Comparison of ENCODE assay signal across 8 mouse cellular contexts in genomic region chr8:75108527-75109235, GRCm38 (mm10). TPM values are rescaled to one million over a fixed set of nuclear protein-coding genes. Genes with fewer than 3 reads are reported as not detected.
DNase-seq lines count a peak whose midpoint lies in the region; ATAC-seq and TF ChIP-seq lines count a peak whose summit lies in the region.

No protein-coding gene starts in this region.

- WGBS in embryonic facial prominence, embryonic 15.5 days = under 1% methylated on average over 9 of the region's 9 CpGs
- WGBS in limb, embryonic 15.5 days = under 1% methylated on average over 9 of the region's 9 CpGs
- 1% methylated on average over 9 of the region's 9 CpGs for WGBS in midbrain, postnatal 0 days

- TF ChIP-seq POLR2A in bone marrow macrophage, adult 2 months (IDR thresholded peaks at IDR 0.05; ENCODE audit: borderline replicate concordance, low read depth, low read length) = no peak

- H3K27ac ChIP-seq in bone marrow macrophage, adult 2 months (ENCODE audit: insufficient read depth, low read depth, low read length) = peak overlapping the region; percentile 61
- peak overlapping the region; percentile 88 for H3K27ac ChIP-seq in embryonic facial prominence, embryonic 15.5 days (replicated peaks)
- peak overlapping the region; percentile 91 for H3K27ac ChIP-seq in limb, embryonic 15.5 days
- peak overlapping the region; percentile 74 for H3K27ac ChIP-seq in midbrain, postnatal 0 days (ENCODE audit: low read depth, low read length)

- H3K9me3 ChIP-seq in embryonic facial prominence, embryonic 15.5 days (replicated peaks) = no peaks in the 10 kb centered on the region
- no peaks in the 10 kb centered on the region for H3K9me3 ChIP-seq in limb, embryonic 15.5 days
- no peaks in the 10 kb centered on the region for H3K9me3 ChIP-seq in midbrain, postnatal 0 days (ENCODE audit: low read length)

- H3K36me3 ChIP-seq in embryonic facial prominence, embryonic 15.5 days = peaks cover 27% of the 10 kb centered on the region
- H3K36me3 ChIP-seq in limb, embryonic 15.5 days = peaks cover 24% of the 10 kb centered on the region
- H3K36me3 ChIP-seq in midbrain, postnatal 0 days (ENCODE audit: insufficient read depth, low read length) = peaks cover 5% of the 10 kb centered on the region; the same call in 1 of the 2 replicates

- H3K27me3 ChIP-seq in embryonic facial prominence, embryonic 15.5 days = no peaks in the 10 kb centered on the region
- no peaks in the 10 kb centered on the region for H3K27me3 ChIP-seq in limb, embryonic 15.5 days
- no peaks in the 10 kb centered on the region for H3K27me3 ChIP-seq in midbrain, postnatal 0 days (ENCODE audit: insufficient read depth, low read length)

- peak; percentile 92 for TF ChIP-seq CTCF in bone marrow macrophage, adult 2 months (IDR thresholded peaks at IDR 0.05; ENCODE audit: low read depth, low read length)
- TF ChIP-seq CTCF in midbrain, postnatal 0 days (IDR thresholded peaks at IDR 0.05) = peak; percentile 84

- ATAC-seq in embryonic facial prominence, embryonic 15.5 days (ENCODE audit: insufficient number of reproducible peaks, low FRiP score, low TSS enrichment, low read depth) = peak; percentile 68; the same call in 1 of the 2 replicates
- peak; percentile 41 for ATAC-seq in limb, embryonic 15.5 days (ENCODE audit: insufficient number of reproducible peaks, low FRiP score, low TSS enrichment, low read depth)
- peak; percentile 84 for ATAC-seq in midbrain, postnatal 0 days (ENCODE audit: low FRiP score)

- H3K4me1 ChIP-seq in bone marrow macrophage, adult 2 months (ENCODE audit: control insufficient read depth, insufficient read depth, low read length) = peaks cover 8% of the 10 kb centered on the region
- H3K4me1 ChIP-seq in embryonic facial prominence, embryonic 15.5 days = peaks cover 21% of the 10 kb centered on the region
- peaks cover 20% of the 10 kb centered on the region for H3K4me1 ChIP-seq in limb, embryonic 15.5 days
- H3K4me1 ChIP-seq in midbrain, postnatal 0 days (ENCODE audit: insufficient read depth, low read length) = peaks cover 6% of the 10 kb centered on the region; the same call in 1 of the 2 replicates

- H3K4me2 ChIP-seq in embryonic facial prominence, embryonic 15.5 days (replicated peaks) = peak overlapping the region; percentile 85
- peak overlapping the region; percentile 57 for H3K4me2 ChIP-seq in limb, embryonic 15.5 days
- peak overlapping the region; percentile 73 for H3K4me2 ChIP-seq in midbrain, postnatal 0 days (ENCODE audit: low read depth, low read length, poor library complexity, severe bottlenecking)

- H3K4me3 ChIP-seq in bone marrow macrophage, adult 2 months (ENCODE audit: insufficient read depth, low read length) = peak overlapping the region; percentile 74
- H3K4me3 ChIP-seq in embryonic facial prominence, embryonic 15.5 days (replicated peaks) = peak overlapping the region; percentile 82
- peak overlapping the region; percentile 79 for H3K4me3 ChIP-seq in limb, embryonic 15.5 days
- H3K4me3 ChIP-seq in midbrain, postnatal 0 days (ENCODE audit: low read depth, low read length) = peak overlapping the region; percentile 74

- H3K9ac ChIP-seq in embryonic facial prominence, embryonic 15.5 days = peak overlapping the region; percentile 52
- peak overlapping the region; percentile 54 for H3K9ac ChIP-seq in limb, embryonic 15.5 days
- peak overlapping the region; percentile 64 for H3K9ac ChIP-seq in midbrain, postnatal 0 days (replicated peaks; ENCODE audit: low read length, poor library complexity, severe bottlenecking)

- peak; percentile 84 to 86 for DNase-seq in B cell, adult 2 months
- peak; percentile 74 to 83 for DNase-seq in heart, adult 9 months (ENCODE audit: low spot score in 2 of 2)
- DNase-seq in kidney, adult 9 months = peak; percentile 88
- peak; percentile 83 for DNase-seq in midbrain, postnatal 0 days (ENCODE audit: low spot score)
- peak; percentile 76 to 91 for DNase-seq in spleen, postnatal 10 days (ENCODE audit: low spot score in 2 of 2)

RNA-seq across cellular contexts. Expression of gene Mcm5, which starts 0.7 kb away (rescaled TPM):
- polyA plus RNA-seq in bone marrow macrophage, adult 2 months (2012; ENCODE audit: insufficient read depth, insufficient read length, missing spikeins) = 27.5 and 28.1 TPM in 2 replicates
- polyA plus RNA-seq in embryonic facial prominence, embryonic 15.5 days (2015; fragmentation: Nextera tagmentation; extraction: Ambion mirVana) = 123 and 124 TPM in 2 replicates
- 123 and 128 TPM in 2 replicates for polyA plus RNA-seq in limb, embryonic 15.5 days (2015; fragmentation: Nextera tagmentation; extraction: Ambion mirVana)
- total RNA-seq in midbrain, postnatal 0 days (2014; rRNA removed) = 17.8 and 18.3 TPM in 2 replicates
- 13.7 and 15.1 TPM in 2 replicates for polyA plus RNA-seq in midbrain, postnatal 0 days (2015; fragmentation: Nextera tagmentation; extraction: Ambion mirVana)

RNA-seq across cellular contexts. Expression of gene Hmox1, which starts 15.3 kb away (rescaled TPM):
- polyA plus RNA-seq in bone marrow macrophage, adult 2 months (2012; ENCODE audit: insufficient read depth, insufficient read length, missing spikeins) = 346 and 386 TPM in 2 replicates
- polyA plus RNA-seq in embryonic facial prominence, embryonic 15.5 days (2015; fragmentation: Nextera tagmentation; extraction: Ambion mirVana) = 35.9 and 36.2 TPM in 2 replicates
- 35.5 and 36.9 TPM in 2 replicates for polyA plus RNA-seq in limb, embryonic 15.5 days (2015; fragmentation: Nextera tagmentation; extraction: Ambion mirVana)
- total RNA-seq in midbrain, postnatal 0 days (2014; rRNA removed) = 10.1 and 12.9 TPM in 2 replicates
- polyA plus RNA-seq in midbrain, postnatal 0 days (2015; fragmentation: Nextera tagmentation; extraction: Ambion mirVana) = 13.2 and 15.1 TPM in 2 replicates

Comparison
In these comparisons a context has a peak if more than half of its experiments do, and no peak if none do; other contexts are left out.
1. Peak in every context shown above with its lines: DNase-seq, ATAC-seq, H3K4me3 ChIP-seq and H3K27ac ChIP-seq.